Mouse (Mus musculus): ENCODE data around the gene BC080695. TPM values are rescaled to one million over a fixed set of nuclear protein-coding genes. Genes with fewer than 3 reads are reported as not detected.

BC080695 gene
- not detected for polyA plus RNA-seq (2014; fragmentation: Illumina TruSeq; extraction: RNeasy Lipid Tissue Mini Kit (QIAGEN cat#74804); ENCODE audit: low read depth, low replicate concordance)

GRCm38 (mm10) chr4:143551400-143551799 is at the start of gene BC080695, which contains the start of gene Gm13057:
BC080695 (plus strand) TSS chr4:143551700.
Gm13057 (plus strand) TSS chr4:143551709.

GRCm38 (mm10) chr4:143511043-143511442 is 40.5 kb upstream of the BC080695 start, which contains the start of gene Gm13043:
Gm13043 (plus strand) TSS chr4:143511343.

GRCm38 (mm10) chr4:143535654-143536053 is 15.8 kb upstream of the BC080695 start, which contains the start of gene Gm13040:
Gm13040 (plus strand) TSS chr4:143535954.

GRCm38 (mm10) chr4:143614703-143615102 is 63.2 kb downstream of the BC080695 start, which contains the start of gene Gm13083:
Gm13083 (plus strand) TSS chr4:143615003.

Other genes starting within 250 kb of the BC080695 start
- gene Lrrc38, start 201.9 kb upstream of the BC080695 start, polyA plus RNA-seq (2014; fragmentation: Illumina TruSeq; extraction: RNeasy Lipid Tissue Mini Kit (QIAGEN cat#74804); ENCODE audit: low read depth, low replicate concordance) = not detected
- gene Pramel1, start 157.3 kb upstream of the BC080695 start, polyA plus RNA-seq (2014; fragmentation: Illumina TruSeq; extraction: RNeasy Lipid Tissue Mini Kit (QIAGEN cat#74804); ENCODE audit: low read depth, low replicate concordance) = not detected
- gene Pramef8, start 139.3 kb upstream of the BC080695 start, polyA plus RNA-seq (2014; fragmentation: Illumina TruSeq; extraction: RNeasy Lipid Tissue Mini Kit (QIAGEN cat#74804); ENCODE audit: low read depth, low replicate concordance) = 14.5 TPM
- not detected for gene Oog4, start 101.4 kb upstream of the BC080695 start, polyA plus RNA-seq (2014; fragmentation: Illumina TruSeq; extraction: RNeasy Lipid Tissue Mini Kit (QIAGEN cat#74804); ENCODE audit: low read depth, low replicate concordance)
- not detected for gene Gm13043, start 40.4 kb upstream of the BC080695 start, polyA plus RNA-seq (2014; fragmentation: Illumina TruSeq; extraction: RNeasy Lipid Tissue Mini Kit (QIAGEN cat#74804); ENCODE audit: low read depth, low replicate concordance)
- not detected for gene Gm13040, start 15.7 kb upstream of the BC080695 start, polyA plus RNA-seq (2014; fragmentation: Illumina TruSeq; extraction: RNeasy Lipid Tissue Mini Kit (QIAGEN cat#74804); ENCODE audit: low read depth, low replicate concordance)
- not detected for gene Gm13057, start within 50 bp of the BC080695 start, polyA plus RNA-seq (2014; fragmentation: Illumina TruSeq; extraction: RNeasy Lipid Tissue Mini Kit (QIAGEN cat#74804); ENCODE audit: low read depth, low replicate concordance)
- gene Gm13083, start 63.3 kb downstream of the BC080695 start, polyA plus RNA-seq (2014; fragmentation: Illumina TruSeq; extraction: RNeasy Lipid Tissue Mini Kit (QIAGEN cat#74804); ENCODE audit: low read depth, low replicate concordance) = not detected
- not detected for gene Gm13088, start 105.5 kb downstream of the BC080695 start, polyA plus RNA-seq (2014; fragmentation: Illumina TruSeq; extraction: RNeasy Lipid Tissue Mini Kit (QIAGEN cat#74804); ENCODE audit: low read depth, low replicate concordance)
- gene Gm13089, start 151.0 kb downstream of the BC080695 start, polyA plus RNA-seq (2014; fragmentation: Illumina TruSeq; extraction: RNeasy Lipid Tissue Mini Kit (QIAGEN cat#74804); ENCODE audit: low read depth, low replicate concordance) = not detected
- gene Gm13078, start 167.8 kb downstream of the BC080695 start, polyA plus RNA-seq (2014; fragmentation: Illumina TruSeq; extraction: RNeasy Lipid Tissue Mini Kit (QIAGEN cat#74804); ENCODE audit: low read depth, low replicate concordance) = not detected
- not detected for gene Gm13023, start 237.7 kb downstream of the BC080695 start, polyA plus RNA-seq (2014; fragmentation: Illumina TruSeq; extraction: RNeasy Lipid Tissue Mini Kit (QIAGEN cat#74804); ENCODE audit: low read depth, low replicate concordance)